Mouse (Mus musculus) MN1 (cell line): ENCODE results near the gene Csrp1.
A peak's percentile ranks its signal among the peaks of the same experiment; 100 is the strongest.

Source experiments
- DNase-seq: peaks from one replicate; pipeline ENCODE4 v3.0.0-alpha.2; 2016; ENCODE audit warnings: low spot score

The Csrp1 gene

DNA sequence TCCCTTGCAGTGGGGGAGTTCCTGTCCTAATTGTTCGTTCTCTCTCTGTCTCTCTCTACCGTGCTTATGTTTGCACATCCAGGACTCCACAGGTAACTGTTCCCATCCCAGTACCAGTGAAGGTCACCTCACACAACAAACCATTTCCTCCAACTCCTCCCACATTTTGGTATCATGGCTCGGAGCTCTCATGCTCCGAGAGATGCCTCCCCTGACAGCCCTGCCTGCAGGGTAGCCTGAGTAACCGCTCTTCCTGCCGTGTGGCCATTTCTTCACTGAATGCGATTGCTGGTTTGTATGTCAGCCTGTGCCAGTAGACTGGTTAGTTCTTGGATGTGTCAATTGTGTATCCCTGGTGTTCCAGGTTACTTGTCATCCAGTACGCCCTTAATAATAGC lies 51.7 kb downstream of the Csrp1 start:
- peak; percentile 54 for DNase-seq

DNA sequence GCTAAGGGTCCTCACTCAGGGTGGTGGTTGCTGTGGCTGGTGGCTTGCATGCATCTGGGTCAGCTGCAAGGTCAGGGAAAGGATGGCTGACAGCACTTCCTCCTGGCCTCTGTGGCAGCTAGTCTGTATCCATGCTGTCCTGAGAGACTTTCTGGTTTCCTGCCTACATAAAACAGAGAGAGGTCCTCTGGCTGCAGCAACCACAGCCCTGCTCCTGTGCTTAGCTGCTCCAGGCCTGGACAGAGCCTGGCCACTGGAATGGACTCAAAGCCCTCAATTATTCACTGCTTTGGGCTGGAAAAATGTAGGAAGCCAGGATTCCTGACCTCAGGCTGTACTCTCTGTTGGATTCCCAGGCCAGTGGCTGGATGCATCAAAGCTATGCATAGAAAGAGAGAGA lies 56.7 kb downstream of the Csrp1 start:
- DNase-seq = no peak

DNA sequence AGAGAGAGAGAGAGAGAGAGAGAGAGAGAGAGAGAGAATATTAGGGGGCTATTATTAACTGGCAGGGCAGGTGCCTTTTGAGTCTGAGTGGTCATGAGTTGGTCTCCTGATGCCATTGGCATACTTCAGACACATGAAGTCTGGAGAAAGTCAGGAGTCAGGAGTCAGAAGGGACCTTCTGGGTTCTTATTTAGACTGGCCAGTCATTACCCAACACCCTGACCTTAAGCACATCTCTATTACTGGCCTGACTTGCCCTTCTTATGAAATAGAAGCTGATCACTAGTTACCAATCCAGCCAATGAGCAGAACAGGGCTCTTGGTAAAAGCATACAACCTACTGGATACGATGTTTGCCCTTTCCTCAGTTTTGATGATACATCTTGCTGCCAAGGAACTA lies 57.2 kb downstream of the Csrp1 start:
- no peak for DNase-seq

DNA sequence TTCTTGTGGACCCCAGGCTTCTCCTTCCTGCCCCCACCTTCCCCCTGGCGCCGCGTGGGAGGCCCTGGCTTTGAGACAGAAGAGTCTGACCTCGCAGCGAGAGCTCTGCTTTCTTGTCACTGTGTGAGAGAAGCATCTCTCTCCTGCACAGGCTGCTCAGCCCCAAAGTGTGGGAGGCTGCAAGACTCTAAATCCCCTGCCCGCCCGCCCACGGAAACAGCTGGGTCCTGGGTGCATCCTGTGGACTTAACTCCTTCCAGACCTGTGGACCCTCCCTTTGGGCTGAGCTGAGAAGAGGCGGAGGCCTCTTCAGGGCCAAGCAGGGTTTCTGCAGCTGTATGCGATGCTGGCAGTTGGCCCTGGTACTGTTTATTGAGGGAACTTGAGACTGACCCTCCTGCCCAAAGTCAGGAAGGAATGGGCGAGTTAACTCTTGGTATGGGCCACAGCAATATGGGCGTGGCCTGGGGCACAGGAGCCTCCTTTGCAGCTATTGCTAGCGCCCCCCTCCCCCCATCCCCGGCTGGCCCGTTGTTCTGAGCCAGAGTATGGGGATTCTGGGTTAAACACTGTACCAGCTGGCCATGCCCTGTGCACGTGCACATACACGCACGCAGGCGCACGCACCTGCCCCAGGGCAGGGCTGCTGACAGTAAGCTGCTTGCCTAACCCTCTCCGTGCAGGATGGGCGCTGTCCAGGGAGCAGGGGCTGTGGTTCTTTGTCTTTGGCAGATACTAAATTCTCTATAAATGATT lies 59.1 kb downstream of the Csrp1 start, which contains the start of gene Tnni1:
TSS of gene Tnni1 (plus strand) at position 655 of the 756 bp plus-strand sequence.
- no peak for DNase-seq

DNA sequence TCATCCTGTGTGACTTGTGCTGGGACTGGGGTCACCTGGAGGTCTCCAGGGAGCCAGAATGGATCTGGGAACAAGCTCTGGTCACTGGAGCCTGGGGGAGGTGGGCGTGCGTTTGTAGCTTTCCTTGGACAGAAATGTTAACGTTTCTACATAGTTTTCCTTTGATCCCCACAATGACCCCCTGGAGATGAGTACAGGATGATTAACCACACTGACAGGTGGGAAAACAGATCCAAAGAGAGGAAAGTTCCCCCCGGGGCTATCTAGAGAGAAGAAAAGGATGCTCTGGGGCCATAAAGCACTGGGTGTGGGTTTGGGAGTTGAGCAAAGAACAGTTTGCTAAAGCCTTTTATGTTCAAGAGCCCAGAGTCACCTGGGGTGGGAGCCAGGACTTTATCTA lies 60.8 kb downstream of the Csrp1 start:
- no peak for DNase-seq

DNA sequence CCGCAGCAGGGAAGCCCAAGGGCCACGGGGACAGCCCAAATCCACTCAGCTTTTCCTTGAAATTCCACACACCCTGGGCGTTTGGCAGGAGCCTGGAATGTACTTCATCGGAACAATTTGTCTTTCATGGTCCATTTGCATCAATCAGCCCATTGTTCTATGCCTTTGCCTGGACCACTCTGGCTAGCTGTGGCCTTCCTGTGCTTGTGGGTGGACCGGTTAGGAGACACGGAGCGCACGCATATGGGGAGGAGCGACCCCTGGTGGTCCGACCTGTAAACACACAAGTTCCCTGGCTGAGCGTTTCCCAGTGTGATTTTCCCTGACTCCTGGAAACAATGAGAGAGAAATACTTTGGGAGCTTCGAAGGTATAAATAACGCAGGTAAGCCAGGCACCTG lies 61.4 kb downstream of the Csrp1 start:
- DNase-seq = peak; percentile 79

DNA sequence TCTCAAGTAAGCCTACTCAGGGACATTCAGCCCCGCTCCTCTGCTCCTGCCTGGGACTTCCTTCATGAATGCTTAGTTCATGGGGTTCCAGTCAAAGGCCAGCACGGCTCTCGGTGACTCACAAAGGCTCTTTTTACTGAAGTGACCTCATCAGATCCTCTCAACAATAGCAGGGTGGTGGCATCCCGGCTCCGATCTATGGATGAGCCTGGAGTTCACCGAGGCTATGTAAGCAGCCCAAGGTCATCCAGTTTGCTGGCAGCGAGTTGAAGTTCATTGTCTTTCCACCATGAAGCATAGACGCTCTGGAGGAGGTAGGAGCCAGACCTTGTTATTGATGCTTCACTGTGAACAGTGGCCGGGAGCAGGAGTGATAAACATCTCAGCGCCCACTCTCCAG lies 63.0 kb downstream of the Csrp1 start:
- DNase-seq = peak; percentile 68

DNA sequence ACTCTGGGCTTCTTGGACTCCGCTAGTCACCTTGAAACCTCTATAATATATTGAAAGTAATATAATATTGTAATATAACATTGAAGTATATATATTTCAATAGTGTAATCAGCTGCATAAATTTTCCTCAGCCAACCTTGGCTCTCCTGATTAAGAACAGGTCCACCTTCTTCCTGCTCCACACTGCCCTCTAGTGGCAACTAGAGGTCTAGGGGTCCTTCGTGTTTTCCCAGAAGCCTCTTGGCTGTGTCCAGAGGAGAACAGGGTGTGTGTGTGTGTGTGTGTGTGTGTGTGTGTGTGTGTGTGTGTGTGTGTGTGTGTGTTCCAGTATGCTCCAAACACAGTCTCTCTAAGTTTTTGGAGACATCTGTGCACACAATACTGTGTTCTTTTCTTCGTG lies 67.9 kb downstream of the Csrp1 start:
- DNase-seq = peak; percentile 82

DNA sequence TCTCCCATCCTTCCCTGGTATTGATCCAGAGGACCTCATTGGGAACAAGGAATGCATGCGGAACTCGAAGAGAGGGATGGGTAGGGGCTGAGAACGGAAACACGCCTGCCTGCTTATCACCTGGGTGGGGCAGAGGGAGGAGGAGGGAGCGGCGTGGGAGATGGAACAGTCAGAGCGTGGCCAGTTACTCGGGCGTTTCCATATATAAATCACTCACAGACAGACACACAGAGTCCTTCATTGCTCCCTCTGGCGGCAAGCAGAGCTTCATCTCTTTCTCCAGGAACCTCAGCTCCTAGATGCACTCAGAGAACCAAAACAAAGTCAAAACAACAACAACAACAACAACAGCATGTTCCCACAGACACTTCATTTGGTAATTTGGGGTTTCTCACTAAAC lies 68.8 kb downstream of the Csrp1 start:
- DNase-seq = peak; percentile 51

DNA sequence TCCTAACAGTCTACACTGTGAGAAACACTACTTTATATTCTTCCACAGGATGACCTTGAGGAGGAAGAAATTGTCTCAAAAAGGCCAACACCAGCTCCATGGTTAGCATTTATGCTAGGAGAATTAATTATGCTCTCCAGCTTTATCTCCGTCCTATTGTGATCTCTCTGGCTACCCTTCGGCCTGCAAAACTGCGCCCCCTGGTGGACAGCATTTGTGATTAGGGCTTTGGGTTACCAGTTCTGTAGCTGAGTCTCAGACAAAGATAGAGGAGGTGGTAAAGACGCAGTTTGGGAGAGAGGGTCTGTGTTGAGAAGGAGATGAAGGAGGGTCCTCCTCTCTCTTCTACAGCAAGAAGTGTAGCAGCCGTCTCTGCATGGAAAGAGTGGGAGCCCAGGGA lies 70.0 kb downstream of the Csrp1 start:
- peak; percentile 70 for DNase-seq

DNA sequence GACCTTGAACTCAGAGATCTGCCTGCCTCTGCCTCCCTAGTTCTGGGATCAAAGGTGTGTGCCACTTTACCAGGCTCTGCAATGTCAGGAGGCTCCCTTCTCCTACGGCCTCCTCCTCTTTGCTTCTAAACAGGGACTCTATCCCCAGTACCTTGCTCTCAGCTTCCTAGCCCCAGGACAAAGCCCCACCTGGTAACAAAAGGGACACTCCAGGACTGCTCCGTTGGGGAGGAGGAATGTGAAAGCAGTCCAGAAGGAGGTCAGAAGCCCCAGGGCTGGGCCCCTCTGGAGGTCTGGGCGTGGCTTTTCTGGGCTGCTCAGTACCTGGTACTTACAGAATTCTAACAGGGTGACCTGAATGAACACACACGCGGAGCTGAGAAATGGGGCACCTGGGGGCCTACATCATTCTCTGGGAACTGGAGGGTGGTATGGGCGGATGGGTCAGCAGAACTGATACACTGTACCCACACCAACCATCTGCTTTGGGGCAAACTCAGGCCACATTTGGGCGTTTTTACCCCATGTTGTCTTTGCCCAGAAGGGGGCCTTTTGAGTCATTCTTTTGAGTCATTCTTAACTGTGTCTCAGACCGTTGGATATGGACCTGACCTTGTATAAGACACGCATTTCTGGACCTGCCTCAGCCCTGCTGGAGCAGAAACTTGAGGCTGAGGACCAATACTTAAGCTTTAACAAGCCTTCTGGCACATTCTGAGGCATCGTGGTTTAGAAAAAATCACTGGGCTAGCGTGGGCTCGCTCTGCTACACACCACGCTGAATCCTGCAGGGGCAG lies 72.5 kb downstream of the Csrp1 start:
- DNase-seq = no peak

DNA sequence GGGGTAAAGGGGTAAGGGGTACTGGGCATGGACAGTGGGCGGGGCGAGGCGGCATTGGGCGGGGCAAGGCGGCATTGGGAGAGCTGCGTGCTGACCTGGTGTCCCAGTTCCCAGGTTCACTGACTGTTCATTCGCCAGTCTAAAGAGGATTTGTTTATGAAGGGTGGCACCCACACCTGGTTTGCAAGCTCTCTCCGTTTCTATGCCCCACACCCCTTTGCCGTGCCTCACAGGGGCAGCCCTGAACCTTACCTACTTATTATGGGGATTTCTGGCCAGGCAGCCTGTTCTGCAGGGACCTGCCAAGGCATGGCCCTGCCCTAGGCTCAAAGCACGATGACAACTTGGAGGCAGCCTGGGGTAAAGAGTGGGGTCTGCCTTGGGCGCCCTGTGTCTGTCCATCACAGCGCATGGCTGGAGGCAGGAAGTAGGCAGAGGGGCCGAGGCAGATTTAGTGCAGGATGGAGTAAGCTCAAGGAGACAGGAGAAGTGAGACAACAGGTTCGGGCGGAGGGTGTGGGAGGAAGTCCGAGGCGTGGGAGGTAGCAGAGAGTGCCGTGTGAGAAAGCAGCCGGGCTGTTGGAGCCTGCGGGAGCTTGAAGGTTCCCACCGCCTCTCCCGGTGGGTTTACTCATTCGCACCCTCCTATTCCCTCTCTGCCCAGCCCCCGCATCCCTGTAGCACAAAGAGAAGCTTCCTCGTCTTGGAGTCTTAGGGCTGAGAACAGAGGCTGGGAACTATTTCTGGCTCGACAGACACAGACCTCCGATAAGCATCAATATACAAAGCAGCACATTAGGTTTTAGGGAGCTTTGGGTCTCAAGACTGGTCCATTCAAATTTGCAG lies 73.7 kb downstream of the Csrp1 start:
- peak; percentile 40 for DNase-seq

DNA sequence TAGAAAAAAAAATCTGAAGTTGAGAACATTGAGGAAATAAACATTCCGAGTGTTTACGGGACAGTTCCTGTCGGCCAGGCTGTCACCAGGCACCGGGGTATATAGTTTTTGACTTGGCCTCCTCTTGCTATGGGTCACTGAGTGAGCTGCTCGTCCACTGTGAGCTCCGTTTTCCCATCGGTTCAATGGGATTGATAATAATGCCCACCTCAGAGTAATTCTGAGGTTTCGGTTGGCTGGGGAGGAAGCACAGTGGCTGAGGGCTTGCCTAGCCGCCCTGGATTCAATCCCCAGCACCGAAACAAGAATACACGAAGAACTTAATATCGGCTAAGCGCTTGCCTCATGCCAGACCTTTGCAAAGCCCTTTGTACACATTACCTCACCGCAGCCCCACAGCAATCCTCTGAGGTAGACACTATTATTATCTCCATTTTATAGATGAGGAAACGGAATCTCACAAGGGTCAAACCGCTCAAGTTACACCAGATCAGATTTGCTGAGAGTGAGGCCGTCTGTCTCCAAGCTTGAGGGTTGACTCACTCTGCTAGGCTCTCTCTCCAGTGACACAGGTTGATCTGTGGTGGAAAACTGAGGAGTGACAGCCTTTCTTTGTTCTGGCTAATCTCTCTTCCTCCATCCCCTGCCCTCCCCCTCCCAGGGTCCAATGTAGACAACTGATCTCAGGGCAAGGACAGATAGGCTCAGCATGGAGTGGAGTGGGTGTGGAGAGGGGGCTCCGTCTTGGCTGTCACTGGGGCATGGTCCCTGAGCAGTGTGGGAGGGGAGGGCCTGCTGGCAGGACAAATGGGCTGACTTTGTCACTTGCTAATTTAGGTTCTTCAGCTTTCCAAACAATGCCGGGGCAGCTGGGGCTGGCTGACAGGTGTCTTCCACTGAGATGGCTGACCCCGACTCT lies 74.6 kb downstream of the Csrp1 start:
- DNase-seq = peak; percentile 64

DNA sequence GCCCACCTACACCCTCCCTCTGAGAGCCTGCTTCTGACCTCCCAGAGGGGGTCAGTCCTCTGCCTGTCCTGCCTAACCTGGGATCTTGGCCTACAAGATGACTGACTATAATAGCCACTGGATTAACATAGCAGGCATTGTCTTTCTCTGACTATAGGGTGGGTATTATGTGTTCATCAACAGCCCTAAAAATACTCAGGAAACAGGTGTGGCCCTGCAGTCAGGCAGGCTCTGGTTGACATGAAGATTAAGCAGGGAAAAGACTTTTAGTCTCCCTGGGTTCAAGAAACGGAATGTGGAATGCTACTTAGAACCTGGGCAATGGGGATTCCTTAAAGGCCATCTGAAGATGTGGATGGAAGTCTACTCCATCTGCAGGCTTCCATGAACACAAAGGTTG lies 78.6 kb downstream of the Csrp1 start:
- DNase-seq = no peak

DNA sequence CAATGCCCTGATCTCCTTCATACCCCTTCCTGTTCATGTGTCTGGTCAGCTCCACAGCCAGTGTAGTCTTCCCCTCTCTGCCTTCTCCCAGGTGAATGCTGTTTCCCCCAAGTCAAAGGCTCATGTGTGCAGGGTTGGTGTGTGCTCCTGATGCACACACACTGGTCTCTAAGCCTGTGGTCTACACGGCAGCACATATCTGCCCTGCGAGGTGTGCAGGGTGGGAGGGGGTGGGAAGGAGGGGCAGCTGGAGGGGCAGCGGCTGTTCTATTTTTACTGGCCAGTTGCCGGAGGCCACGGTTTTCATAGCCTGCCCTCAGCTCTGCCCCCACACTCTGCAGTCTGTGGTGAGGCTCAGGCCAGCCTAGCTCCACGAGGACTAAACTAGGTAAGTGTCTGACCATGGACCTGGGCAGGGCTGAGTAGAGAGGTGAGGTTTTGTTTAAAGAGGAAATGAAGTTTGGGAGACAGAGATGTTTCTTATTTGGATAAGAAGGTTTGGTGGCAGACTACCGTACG lies 79.3 kb downstream of the Csrp1 start:
- DNase-seq = no peak

DNA sequence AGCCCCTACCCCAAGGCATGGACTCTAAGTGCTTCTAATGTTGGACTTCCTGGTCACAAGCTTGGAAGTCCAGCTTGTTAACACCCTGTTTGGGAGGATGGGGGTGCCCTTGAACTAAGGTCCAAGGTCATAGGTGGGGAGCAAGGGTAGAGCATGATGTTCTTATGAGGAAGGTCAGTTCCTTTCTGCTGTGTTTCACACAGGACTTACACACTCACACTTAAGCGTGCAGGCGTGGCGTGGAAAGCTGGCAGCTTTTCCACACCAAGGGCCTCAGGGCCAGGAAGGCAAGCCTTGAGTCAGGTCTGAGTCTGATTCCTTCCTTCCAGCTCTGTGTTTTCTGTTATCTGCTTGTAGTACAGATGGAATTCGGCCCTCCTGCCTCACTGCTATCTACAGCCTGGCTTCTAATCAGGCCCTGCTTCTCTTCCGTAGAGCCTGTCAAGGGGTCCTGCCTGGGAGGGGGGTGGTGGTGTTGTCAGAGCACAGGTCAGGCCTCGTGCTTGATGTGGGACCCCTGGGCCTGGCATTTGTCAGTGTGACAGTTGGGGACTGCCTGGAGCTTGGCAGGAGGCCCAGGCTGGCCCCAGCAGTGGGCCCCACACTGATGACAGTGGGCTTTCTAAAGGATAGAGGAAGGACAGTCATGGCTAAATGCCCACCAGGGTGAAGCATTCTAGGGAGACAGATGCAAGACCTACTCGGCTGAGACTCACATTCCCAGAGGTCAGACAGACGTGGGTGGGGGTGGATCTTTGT lies 80.5 kb downstream of the Csrp1 start:
- no peak for DNase-seq
